Mouse (Mus musculus) urinary bladder, adult 18-20 months (tissue): ENCODE data around the gene Klhl3.

Source experiments
- DNase-seq, 2 experiments: peaks; one replicate each; pipeline ENCODE4 v3.0.0; 2022; ENCODE audit warnings: low spot score in 2 of 2, mixed read lengths in 2 of 2

The Klhl3 gene

GRCm38 (mm10) chr13:58023726-58024453, 89.5 kb downstream of the Klhl3 start:
- DNase-seq = no peak

- DNase-seq = no peak
These were observed 90.3 kb downstream of the Klhl3 start for GRCm38 (mm10) chr13:58023001-58023560.

GRCm38 (mm10) chr13:58020428-58020827, 93.0 kb downstream of the Klhl3 start:
- DNase-seq = no peak

- no peak for DNase-seq
These were observed 96.1 kb downstream of the Klhl3 start for GRCm38 (mm10) chr13:58017298-58017697.

GRCm38 (mm10) chr13:58012067-58012925, 101.1 kb downstream of the Klhl3 start:
- peak; percentile 21 to 26 for DNase-seq

GRCm38 (mm10) chr13:58011526-58011925, 101.9 kb downstream of the Klhl3 start:
- no peak for DNase-seq

- no peak for DNase-seq
These were observed 103.0 kb downstream of the Klhl3 start for GRCm38 (mm10) chr13:58010416-58010815.

GRCm38 (mm10) chr13:58009275-58009674, 104.1 kb downstream of the Klhl3 start:
- DNase-seq = no peak

GRCm38 (mm10) chr13:58008038-58008364, 105.4 kb downstream of the Klhl3 start:
- DNase-seq = no peak

GRCm38 (mm10) chr13:58007256-58008037, 105.9 kb downstream of the Klhl3 start:
- DNase-seq = no peak

GRCm38 (mm10) chr13:58001792-58002191, 111.6 kb downstream of the Klhl3 start:
- DNase-seq = no peak

- DNase-seq = no peak
These were observed 116.9 kb downstream of the Klhl3 start for GRCm38 (mm10) chr13:57996536-57996935.

- DNase-seq = no peak
These were observed 117.5 kb downstream of the Klhl3 start for GRCm38 (mm10) chr13:57995864-57996263.

- DNase-seq = no peak
These were observed 128.8 kb downstream of the Klhl3 start for GRCm38 (mm10) chr13:57984637-57985036.

- DNase-seq = no peak
These were observed 129.2 kb downstream of the Klhl3 start for GRCm38 (mm10) chr13:57984163-57984562.

GRCm38 (mm10) chr13:57983330-57983729, 130.1 kb downstream of the Klhl3 start:
- DNase-seq = no peak

- no peak for DNase-seq
These were observed 130.5 kb downstream of the Klhl3 start for GRCm38 (mm10) chr13:57982904-57983303.

GRCm38 (mm10) chr13:57980679-57981078, 132.7 kb downstream of the Klhl3 start:
- no peak for DNase-seq

GRCm38 (mm10) chr13:57980071-57980470, 133.3 kb downstream of the Klhl3 start:
- DNase-seq = no peak

- no peak for DNase-seq
These were observed 134.5 kb downstream of the Klhl3 start for GRCm38 (mm10) chr13:57978931-57979330.

GRCm38 (mm10) chr13:57977721-57978120, 135.7 kb downstream of the Klhl3 start:
- no peak for DNase-seq

GRCm38 (mm10) chr13:57965658-57966057, 147.7 kb downstream of the Klhl3 start:
- no peak for DNase-seq
